Mouse (Mus musculus) midbrain, embryonic 10.5 days (tissue): ENCODE measurements around the gene Rad54l2. TPM values are rescaled to one million over a fixed set of nuclear protein-coding genes. Genes with fewer than 3 reads are reported as not detected.

Source experiments
- DNase-seq: peaks from one replicate; pipeline ENCODE4 v3.0.0-alpha.2; 2017; ENCODE audit warnings: low spot score
- H3K27ac ChIP-seq: fragments of 300-500 bp; sonication (generic); replicated peaks from 2 replicates; pipeline ENCODE4 v1.5.1; 2016; ENCODE audit warnings: mild to moderate bottlenecking
- H3K27me3 ChIP-seq: fragments of 300-500 bp; sonication (generic); 2 replicates; pipeline ENCODE4 v1.6.1; 2016; ENCODE audit warnings: low read depth, mild to moderate bottlenecking; ENCODE audit not compliant: poor library complexity, severe bottlenecking
- H3K36me3 ChIP-seq: fragments of 300-500 bp; sonication (generic); 2 replicates; pipeline ENCODE4 v1.6.1; 2016; ENCODE audit warnings: mild to moderate bottlenecking, moderate library complexity
- H3K4me1 ChIP-seq: fragments of 300-500 bp; sonication (generic); 2 replicates; pipeline ENCODE4 v1.6.1; 2016
- H3K4me3 ChIP-seq: fragments of 300-500 bp; sonication (generic); 2 replicates; pipeline ENCODE4 v1.5.1; 2016; ENCODE audit warnings: mild to moderate bottlenecking, moderate library complexity
- H3K9me3 ChIP-seq: fragments of 300-500 bp; sonication (generic); replicated peaks from 2 replicates; pipeline ENCODE4 v1.6.1; 2016; ENCODE audit warnings: mild to moderate bottlenecking
- WGBS: fragments of 180-500 bp; shearing (Covaris S2); methylation state at CpG from one replicate; pipeline ENCODE4 v1.1.7; 2016; 5-methylcytosine and 5-hydroxymethylcytosine counted together
- polyA plus RNA-seq: library from polyadenylated mRNA; unstranded; fragments of >200 nt; fragmentation: Nextera tagmentation; extraction: Ambion mirVana; gene quantifications from 2 replicates; pipeline ENCODE4 v1.2.1, GENCODE M21; 2016

The Rad54l2 gene
- 8.0 and 9.0 TPM in 2 replicates for polyA plus RNA-seq

DNA sequence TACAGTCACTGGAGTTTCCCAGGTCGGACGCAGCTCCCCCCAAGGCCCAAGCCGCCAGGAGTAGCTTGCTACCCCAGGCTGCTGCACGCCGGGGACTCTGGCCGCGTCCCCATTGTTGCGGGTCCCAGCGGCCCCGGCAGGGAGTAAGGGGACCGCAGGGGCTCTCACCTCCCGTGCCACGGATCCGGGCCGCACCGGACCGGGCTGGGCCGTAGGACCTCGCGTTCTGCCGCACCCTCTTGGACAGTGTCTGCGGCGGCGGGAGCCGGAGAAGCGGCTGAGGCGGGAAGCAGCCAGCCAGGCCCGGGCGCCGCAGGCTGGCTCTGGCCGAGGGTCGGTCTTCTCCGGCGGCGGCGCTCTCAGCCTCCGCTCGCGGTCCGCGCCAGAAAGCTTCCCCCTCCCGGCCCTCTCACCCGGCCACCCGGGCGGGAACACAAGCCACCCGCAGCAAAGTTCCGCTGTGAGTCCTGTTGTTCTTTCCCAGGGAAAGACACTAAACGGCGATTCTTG is at the start of gene Rad54l2:
Rad54l2 (minus strand) TSS at position 383 of the 510 bp plus-strand sequence.
- H3K4me1 ChIP-seq, result peaks cover 18% of the 10 kb centered on the region
- no peaks in the 10 kb centered on the region for H3K27me3 ChIP-seq
- peak; percentile 88 for DNase-seq
- peak within 1 kb of the TSS; percentile 97 for H3K4me3 ChIP-seq
- no peaks in the 10 kb centered on the region for H3K36me3 ChIP-seq
- under 1% methylated on average over 48 of the region's 49 CpGs for WGBS
- peak within 1 kb of the TSS; percentile 97 for H3K27ac ChIP-seq
- H3K9me3 ChIP-seq, result no peaks in the 10 kb centered on the region

- DNase-seq, result peak; percentile 84
- WGBS, result 5% methylated on average over 32 of the region's 32 CpGs
- H3K27me3 ChIP-seq, result no peaks in the 10 kb centered on the region
- no peaks in the 10 kb centered on the region for H3K9me3 ChIP-seq
- H3K4me3 ChIP-seq, result peak overlapping the region; percentile 98
- H3K27ac ChIP-seq, result peak overlapping the region; percentile 98
- H3K4me1 ChIP-seq, result peaks cover 6% of the 10 kb centered on the region
- peaks cover 16% of the 10 kb centered on the region; the same call in 1 of the 2 replicates for H3K36me3 ChIP-seq
Observed at GRCm38 (mm10) chr9:106822381-106823104, 33.5 kb upstream of the Rad54l2 start.

- Histone ChIP-seq H3K27ac (peak within 1 kb of the TSS; percentile 98), H3K9me3 (no peaks in the 10 kb centered on the region), H3K27me3 (no peaks in the 10 kb centered on the region), H3K4me1 (peaks cover 6% of the 10 kb centered on the region), H3K36me3 (peaks cover 16% of the 10 kb centered on the region; the same call in 1 of the 2 replicates), H3K4me3 (peak within 1 kb of the TSS; percentile 98)
- under 1% methylated on average over 71 of the region's 71 CpGs for WGBS
- DNase-seq, result peak; percentile 95
Observed at GRCm38 (mm10) chr9:106821618-106822380, 32.8 kb upstream of the Rad54l2 start, which contains the start of gene Dcaf1. Gene Dcaf1, plus strand, starts transcription at chr9:106821874.

GRCm38 (mm10) chr9:106821050-106821617 is 32.1 kb upstream of the Rad54l2 start:
- H3K9me3 ChIP-seq, result no peaks in the 10 kb centered on the region
- H3K27me3 ChIP-seq, result no peaks in the 10 kb centered on the region
- peaks cover 6% of the 10 kb centered on the region for H3K4me1 ChIP-seq
- H3K27ac ChIP-seq, result peak overlapping the region; percentile 98
- H3K36me3 ChIP-seq, result peaks cover 15% of the 10 kb centered on the region; the same call in 1 of the 2 replicates
- no peak for DNase-seq
- WGBS, result 55% methylated on average over 15 of the region's 15 CpGs
- peak overlapping the region; percentile 98 for H3K4me3 ChIP-seq

GRCm38 (mm10) chr9:106819201-106819600 is 30.2 kb upstream of the Rad54l2 start:
- WGBS, result 91% methylated on average over 1 of the region's 1 CpGs
- Histone ChIP-seq H3K4me3 (no peak overlapping the region), H3K9me3 (no peaks in the 10 kb centered on the region), H3K36me3 (peaks cover 2% of the 10 kb centered on the region; the same call in 1 of the 2 replicates), H3K27me3 (no peaks in the 10 kb centered on the region), H3K27ac (no peak overlapping the region), H3K4me1 (peaks cover 6% of the 10 kb centered on the region)
- DNase-seq, result no peak

- no peaks in the 10 kb centered on the region for H3K9me3 ChIP-seq
Observed at GRCm38 (mm10) chr9:106818191-106818590, 29.2 kb upstream of the Rad54l2 start.

DNA sequence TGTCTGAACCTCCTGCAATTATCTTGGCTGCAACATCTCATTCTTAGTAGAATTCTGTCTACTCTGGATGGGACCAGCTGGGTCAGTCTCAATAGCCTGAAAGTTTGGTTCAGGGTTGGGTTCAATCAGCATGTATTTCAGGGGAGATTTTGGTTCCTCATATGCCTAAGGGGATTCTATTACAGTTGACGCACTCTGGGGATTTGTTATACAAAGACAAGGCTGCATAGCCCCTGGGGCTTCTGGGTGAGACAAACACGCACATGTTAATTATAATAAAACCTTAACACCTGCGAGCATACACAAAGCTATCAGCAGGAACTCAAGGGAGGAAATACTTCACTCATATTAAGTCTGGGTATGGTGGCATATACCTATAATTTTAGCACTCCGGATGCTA is 17.5 kb upstream of the Rad54l2 start:
- 80% methylated on average over 4 of the region's 4 CpGs for WGBS

More at GRCm38 (mm10) chr9:106818191-106818590, 29.2 kb upstream of the Rad54l2 start:
- peaks cover 6% of the 10 kb centered on the region for H3K4me1 ChIP-seq
- H3K4me3 ChIP-seq, result no peak overlapping the region
- no peak for DNase-seq
- WGBS, result 79% methylated on average over 6 of the region's 6 CpGs
- H3K36me3 ChIP-seq, result no peaks in the 10 kb centered on the region
- H3K27me3 ChIP-seq, result no peaks in the 10 kb centered on the region
- H3K27ac ChIP-seq, result no peak overlapping the region

GRCm38 (mm10) chr9:106790831-106791230 is 1.8 kb upstream of the Rad54l2 start:
- WGBS, result 71% methylated on average over 6 of the region's 6 CpGs
- H3K4me1 ChIP-seq, result peaks cover 18% of the 10 kb centered on the region
- no peaks in the 10 kb centered on the region for H3K9me3 ChIP-seq
- H3K27ac ChIP-seq, result no peak overlapping the region
- no peaks in the 10 kb centered on the region for H3K36me3 ChIP-seq
- H3K4me3 ChIP-seq, result no peak overlapping the region
- DNase-seq, result no peak
- H3K27me3 ChIP-seq, result no peaks in the 10 kb centered on the region

More for the DNA sequence above, 17.5 kb upstream of the Rad54l2 start:
- Histone ChIP-seq H3K4me1 (no peaks in the 10 kb centered on the region), H3K27ac (no peak overlapping the region), H3K36me3 (no peaks in the 10 kb centered on the region), H3K4me3 (no peak overlapping the region), H3K9me3 (peaks cover 18% of the 10 kb centered on the region; the same call in 1 of the 2 replicates), H3K27me3 (no peaks in the 10 kb centered on the region)
- no peak for DNase-seq

GRCm38 (mm10) chr9:106789363-106789762 is 369 bp upstream of the Rad54l2 start:
- WGBS, result 21% methylated on average over 10 of the region's 10 CpGs
- DNase-seq, result peak; percentile 13
- H3K4me3 ChIP-seq, result peak overlapping the region; percentile 97
- H3K9me3 ChIP-seq, result no peaks in the 10 kb centered on the region
- no peaks in the 10 kb centered on the region for H3K27me3 ChIP-seq
- peak overlapping the region; percentile 97 for H3K27ac ChIP-seq
- H3K4me1 ChIP-seq, result peaks cover 18% of the 10 kb centered on the region
- no peaks in the 10 kb centered on the region for H3K36me3 ChIP-seq

DNA sequence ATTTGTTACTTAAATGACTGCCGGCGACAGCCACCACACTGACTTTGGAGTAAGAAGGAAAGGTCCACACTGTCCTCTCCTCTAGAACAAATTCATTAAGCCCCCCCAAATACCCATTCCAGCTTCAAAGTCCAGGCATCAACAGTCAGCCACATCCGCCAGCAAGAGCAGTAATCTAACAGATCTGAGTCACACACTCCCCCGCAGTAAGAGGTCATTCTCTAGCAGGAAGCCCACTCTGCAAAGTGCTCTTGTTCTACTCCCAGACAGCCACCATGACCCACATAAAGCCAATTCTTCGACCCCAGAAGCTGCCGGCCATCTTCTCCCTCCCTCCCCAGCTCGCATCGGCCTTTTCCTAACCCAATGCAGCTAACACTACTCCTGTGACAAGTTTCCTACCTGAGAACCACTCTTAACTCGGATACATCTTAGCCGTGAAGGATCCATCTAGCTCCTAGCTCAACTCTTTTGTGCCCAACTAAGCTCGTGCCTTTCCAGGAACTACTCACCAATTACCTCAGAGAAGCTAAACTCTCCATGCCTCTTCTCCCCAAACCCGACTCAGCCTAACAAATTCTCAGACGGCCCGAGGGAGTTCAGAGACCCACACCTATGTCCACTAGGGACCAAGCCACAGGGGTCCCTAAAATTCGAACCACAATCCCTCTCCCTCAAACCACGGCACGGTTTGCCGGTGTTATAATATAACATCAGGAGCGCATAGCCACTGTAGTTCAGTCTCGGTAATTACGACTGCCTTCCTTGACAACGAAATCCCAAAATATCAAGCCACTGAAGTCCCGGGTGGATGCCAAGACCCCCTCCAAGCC is 799 bp downstream of the Rad54l2 start:
- peak overlapping the region; percentile 97 for H3K4me3 ChIP-seq
- no peaks in the 10 kb centered on the region for H3K9me3 ChIP-seq
- peak; percentile 41 for DNase-seq
- no peaks in the 10 kb centered on the region for H3K36me3 ChIP-seq
- H3K4me1 ChIP-seq, result peaks cover 18% of the 10 kb centered on the region
- H3K27me3 ChIP-seq, result no peaks in the 10 kb centered on the region
- WGBS, result 8% methylated on average over 23 of the region's 23 CpGs
- peak overlapping the region; percentile 97 for H3K27ac ChIP-seq

DNA sequence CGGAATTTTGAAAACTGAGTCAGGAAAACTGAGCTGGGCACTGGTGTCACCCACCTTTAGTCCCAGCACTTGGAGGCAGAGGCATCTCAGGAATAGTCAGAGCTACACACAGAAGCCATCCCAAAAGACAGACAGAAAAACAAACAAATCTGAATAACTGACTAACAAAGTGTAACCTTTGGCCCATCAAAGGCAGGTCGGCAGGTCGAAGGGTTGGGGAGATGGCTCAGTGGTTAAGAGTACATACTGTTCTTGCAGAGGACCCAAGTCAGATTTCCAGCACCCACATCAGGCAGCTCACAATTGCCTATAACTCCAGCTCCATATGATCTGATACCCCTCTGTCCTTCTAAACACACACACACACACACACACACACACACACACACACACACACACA is 3.8 kb downstream of the Rad54l2 start:
- Histone ChIP-seq H3K9me3 (no peaks in the 10 kb centered on the region), H3K27me3 (no peaks in the 10 kb centered on the region), H3K4me1 (peaks cover 18% of the 10 kb centered on the region), H3K4me3 (no peak overlapping the region), H3K36me3 (no peaks in the 10 kb centered on the region), H3K27ac (no peak overlapping the region)
- no peak for DNase-seq
- WGBS, result 90% methylated on average over 3 of the region's 3 CpGs

- H3K27ac ChIP-seq, result no peak overlapping the region
- H3K36me3 ChIP-seq, result 0 out of 2 replicates have a peak, but pooled peaks cover 3% of the 10 kb centered on the region
- H3K4me3 ChIP-seq, result no peak overlapping the region
- no peak for DNase-seq
- H3K27me3 ChIP-seq, result no peaks in the 10 kb centered on the region
- H3K9me3 ChIP-seq, result no peaks in the 10 kb centered on the region
- 94% methylated on average over 2 of the region's 2 CpGs for WGBS
- peaks cover 13% of the 10 kb centered on the region for H3K4me1 ChIP-seq
Observed at GRCm38 (mm10) chr9:106783554-106783953, 5.4 kb downstream of the Rad54l2 start.
